Mouse (Mus musculus) liver, embryonic 14.5 days (tissue): ENCODE results near the gene Prpf38a.

Experiments
- CTCF ChIP-seq: IDR thresholded peaks from 2 replicates; pipeline ENCODE4 v1.5.1; 2016; ENCODE audit warnings: antibody characterized with exemption, low read depth, control low read depth
- EP300 ChIP-seq: IDR thresholded peaks from 2 replicates; pipeline ENCODE4 v1.6.1; 2016; ENCODE audit warnings: antibody characterized with exemption, low read depth

GRCm38 (mm10) chr4:108610935-108611334 lies 31.8 kb upstream of the Prpf38a start:
- TF ChIP-seq CTCF (no peak), EP300 (no peak)
